Mouse (Mus musculus) spleen, embryonic (tissue): ENCODE results near the gene Snx13.

Experiments
- CTCF ChIA-PET: fragments of 350-600 bp; sonication (Branson Sonifier 250); formaldehyde crosslinking; loops from one replicate; lab custom pipeline; 2022; lab: Charles Lee

Gene Snx13

GRCm38 (mm10) chr12:35046999-35047319, at the start of gene Snx13:
Snx13 (plus strand) TSS chr12:35047186.
- CTCF ChIA-PET: no interaction called here

DNA sequence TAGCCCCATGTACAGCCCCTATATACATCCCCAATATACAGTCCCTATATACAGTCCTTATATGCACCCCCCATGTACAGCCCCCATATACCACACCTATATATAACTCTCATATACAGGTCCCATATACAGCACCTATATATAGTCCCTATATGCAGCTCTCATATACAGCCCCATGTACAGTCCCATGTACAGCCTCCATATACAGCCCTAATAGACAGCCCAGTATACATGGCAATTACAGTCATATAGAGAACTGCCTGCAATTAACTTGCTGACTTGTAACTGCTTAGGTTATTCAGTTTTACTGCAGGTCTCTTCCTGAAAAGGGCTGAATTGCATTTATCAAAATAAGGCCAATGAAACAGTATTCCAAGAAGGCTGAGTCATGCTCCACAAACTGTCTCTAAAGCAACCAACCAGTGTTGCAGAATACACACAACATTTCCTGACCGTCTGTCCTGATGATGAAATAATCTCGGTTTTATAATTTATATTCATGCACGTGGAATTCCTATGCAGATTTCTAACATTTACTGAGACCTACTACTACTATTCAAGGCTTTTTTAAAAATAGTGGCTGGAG, 49.3 kb upstream of the Snx13 start:
- CTCF ChIA-PET: no interaction called here

DNA sequence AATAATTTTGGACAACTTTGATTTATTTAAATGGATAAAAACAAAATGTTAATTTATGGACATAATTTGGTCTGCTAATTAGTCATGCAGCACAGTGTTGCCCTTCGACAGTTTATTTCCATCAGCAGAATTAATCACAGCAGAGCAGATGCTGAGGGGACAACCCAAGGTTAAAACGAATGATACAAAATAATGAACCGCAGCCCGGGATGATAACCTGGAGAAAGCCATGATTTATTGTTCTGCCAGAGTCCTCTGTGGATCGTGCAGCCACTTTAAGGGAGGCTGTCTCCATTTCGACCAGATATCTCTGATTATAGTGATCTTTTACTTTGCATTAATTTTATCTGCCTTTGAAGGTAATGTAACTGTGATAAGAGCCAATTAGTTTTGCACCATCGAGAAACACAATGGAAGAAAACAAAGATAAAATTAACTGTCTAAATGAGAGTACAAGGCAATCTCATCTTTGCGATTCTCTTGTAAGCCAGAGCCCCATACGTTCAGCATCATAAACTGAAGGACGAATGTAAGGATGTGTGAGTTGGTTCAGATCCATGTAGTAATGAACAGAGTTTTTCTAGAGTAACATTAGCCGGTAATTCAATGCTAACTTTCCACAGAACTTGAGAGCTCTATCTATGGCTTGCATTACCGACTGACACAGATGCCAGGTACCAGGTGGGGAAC, 48.1 kb upstream of the Snx13 start:
- CTCF ChIA-PET: no interaction called here

DNA sequence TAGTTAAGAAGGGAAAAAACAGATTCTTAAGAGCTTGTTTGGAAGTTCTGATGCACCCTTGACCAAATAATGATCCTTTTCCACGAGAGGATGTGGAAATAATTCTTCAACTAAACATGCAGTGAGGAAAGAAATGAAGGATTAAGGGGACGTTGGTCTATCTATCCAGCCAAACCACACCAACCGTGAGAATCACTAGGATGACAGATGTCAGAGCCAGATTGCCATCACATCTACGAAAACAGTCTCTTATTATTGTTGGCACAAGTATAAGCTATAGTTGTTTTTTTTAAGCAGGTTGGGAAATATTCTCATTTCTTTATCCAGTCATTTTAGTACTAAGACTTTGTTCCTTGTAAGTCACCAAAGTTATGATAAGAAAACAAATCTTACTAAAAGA, 46.7 kb upstream of the Snx13 start:
- CTCF ChIA-PET: no interaction called here

- CTCF ChIA-PET: no interaction called here
These were observed 41.2 kb upstream of the Snx13 start for GRCm38 (mm10) chr12:35005748-35006147.

DNA sequence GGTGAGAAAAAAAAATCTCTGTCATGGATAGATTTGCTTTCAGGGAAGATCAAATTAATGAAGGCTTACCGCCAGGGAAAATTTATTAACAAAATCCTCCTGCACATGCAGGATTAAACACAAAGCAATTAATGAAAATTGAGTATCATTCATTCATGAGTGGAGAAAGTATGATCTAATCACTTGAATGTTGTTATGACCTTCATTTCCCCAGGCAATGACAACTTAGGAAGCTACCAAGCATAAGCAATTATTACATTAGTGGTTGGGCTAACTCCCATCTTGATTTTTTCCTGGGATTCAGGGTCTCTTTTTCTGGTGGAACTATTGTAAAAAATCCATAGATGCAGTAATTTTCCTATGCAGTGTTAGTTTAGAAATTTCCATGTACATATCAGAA, 39.1 kb upstream of the Snx13 start:
- CTCF ChIA-PET: interaction anchor here (0.6 kb wide), 1 partner anchor 45 kb away, joined by 10 read pairs; no protein-coding TSS in a partner anchor

DNA sequence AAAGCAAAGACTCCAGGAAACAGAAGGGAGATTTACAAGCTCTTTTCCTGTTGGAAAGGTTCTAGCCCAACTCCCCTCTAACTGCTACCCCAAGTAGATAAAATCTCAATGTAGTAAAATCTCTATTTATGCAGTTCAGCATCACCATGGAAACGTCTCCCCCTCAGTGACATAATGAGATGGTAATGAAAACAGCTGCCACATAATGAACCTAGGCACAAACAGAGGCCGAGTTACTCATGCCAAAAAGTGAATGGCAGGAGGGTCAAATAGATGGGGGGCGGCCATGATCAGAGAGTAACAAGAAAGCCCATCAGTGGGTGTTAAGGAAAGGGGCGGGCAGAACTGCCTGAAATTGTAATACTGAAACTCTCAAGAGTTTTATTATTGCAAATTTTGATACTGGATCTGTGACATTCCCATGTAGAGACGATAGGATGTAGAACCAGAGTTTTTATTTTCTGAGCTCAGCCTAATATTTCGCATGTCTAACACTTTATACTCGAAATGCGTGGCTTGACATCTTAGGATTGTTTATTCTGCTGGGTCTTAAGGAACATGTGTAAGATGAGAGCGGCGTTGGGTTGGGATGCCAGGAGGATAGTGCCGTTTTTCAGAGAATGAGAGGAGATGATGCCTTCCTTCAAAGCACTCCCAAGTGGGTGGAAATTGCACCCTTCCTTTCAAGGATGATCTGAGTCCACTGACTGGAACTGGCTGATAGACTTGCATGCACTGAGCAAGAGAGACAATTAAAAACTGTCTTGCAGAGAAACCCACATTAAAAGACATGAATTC, 38.4 kb upstream of the Snx13 start:
- CTCF ChIA-PET: interaction anchor here (0.6 kb wide), 1 partner anchor 44 kb away, joined by 10 read pairs; no protein-coding TSS in a partner anchor

GRCm38 (mm10) chr12:35011462-35011861, 35.5 kb upstream of the Snx13 start:
- CTCF ChIA-PET: no interaction called here

GRCm38 (mm10) chr12:35013950-35014349, 33.0 kb upstream of the Snx13 start:
- CTCF ChIA-PET: no interaction called here

- CTCF ChIA-PET: no interaction called here
These were observed 30.9 kb upstream of the Snx13 start for GRCm38 (mm10) chr12:35016056-35016455.

DNA sequence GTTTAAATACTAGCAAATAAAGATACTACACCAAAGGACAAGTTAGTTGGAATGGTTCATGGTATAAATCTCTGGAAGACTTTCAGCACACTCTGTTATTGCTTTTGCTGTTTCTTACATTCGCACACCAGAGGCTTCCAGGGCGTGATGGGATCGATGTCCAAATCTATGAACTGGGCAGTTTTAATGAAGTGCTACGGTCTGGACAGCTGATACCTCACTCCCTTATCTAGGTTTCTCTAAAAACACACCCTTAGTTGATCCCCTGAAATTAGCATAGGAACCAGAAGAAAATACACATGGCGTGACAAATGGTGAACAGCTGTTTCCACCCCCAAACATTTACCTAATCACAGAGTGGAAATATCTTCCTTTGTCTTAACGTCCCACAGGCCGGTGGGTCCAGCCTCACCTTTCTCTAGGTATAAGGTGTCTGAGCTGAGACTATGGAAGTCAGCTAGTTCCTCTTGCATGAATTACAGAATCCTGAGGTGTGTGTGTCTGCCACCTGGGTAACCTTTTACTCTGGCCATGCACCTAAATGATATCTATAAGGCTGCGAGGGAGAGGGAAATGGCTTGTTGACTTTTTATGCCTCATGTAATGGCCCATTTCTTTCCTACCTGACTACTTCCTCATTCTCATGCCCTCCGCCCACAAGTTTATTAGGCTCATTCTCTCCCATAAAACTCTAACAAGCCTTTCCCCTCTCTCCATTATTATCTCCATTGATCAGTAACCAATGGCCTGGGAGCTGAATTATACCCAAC, 30.3 kb upstream of the Snx13 start:
- CTCF ChIA-PET: no interaction called here

DNA sequence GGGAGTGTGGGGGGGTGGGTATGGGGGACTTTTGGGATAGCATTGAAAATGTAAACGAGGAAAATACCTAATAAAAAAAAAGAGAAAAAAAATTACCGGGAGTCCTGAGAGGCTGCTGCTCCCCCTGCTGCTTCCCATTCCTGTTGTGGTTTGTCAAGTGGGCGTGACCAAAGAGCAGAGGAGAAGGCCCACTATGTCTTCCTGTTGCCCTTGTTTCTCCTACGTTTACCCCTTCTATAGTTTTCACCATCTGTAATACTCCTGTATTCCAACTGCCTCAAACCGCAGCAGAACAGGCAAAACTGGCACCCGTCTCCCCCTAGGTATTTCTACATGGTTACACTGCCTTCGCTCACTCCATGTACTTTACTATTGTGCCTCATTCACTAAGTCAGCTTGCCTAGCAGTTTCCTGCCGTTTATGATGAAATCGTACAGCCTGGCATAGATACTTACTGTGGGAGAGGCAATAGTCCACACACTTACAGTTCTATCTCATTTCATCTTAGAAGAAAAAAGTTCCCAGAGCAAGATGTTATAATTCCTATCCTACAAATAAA, 28.2 kb upstream of the Snx13 start:
- CTCF ChIA-PET: no interaction called here

DNA sequence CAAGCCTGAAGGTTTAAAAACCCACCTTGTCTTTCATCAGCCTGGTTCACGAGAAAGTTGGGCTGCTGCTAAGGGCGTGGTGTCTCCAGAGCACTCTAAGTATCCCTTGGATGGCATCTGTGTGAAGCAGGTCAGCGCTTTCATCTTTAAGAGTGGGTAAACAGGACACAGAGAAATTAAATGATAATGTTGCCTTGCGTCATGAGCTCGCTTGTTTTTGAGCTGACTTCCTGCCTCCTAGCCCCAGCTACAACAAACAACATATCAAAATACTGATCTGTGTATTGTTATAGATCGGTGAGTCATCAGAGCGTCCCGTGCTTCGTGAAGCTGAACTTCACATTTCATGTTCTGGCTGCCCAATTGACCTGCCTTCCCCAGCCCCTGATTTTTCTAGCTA, 25.7 kb upstream of the Snx13 start:
- CTCF ChIA-PET: no interaction called here

DNA sequence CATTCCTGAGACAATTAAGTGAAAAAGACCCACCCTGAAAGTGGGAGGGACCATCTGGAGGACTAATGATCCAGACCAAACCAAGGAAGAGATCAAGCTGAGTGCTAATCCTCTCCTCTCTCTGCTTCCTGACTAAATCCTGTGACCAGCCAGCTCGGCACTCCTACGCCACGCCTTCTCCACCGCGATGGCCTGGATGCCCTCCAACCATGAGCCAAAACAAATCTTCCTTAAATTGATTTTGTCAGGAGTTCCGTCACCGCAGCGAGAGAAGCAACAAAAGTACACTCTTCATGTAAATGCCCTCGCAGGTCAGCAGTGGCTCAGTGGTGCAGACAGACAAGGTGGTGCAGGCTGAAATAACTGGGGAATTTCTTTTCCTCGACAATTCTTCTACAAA, 24.9 kb upstream of the Snx13 start:
- CTCF ChIA-PET: interaction anchor here (0.7 kb wide), 1 partner anchor 1865 kb away, joined by 20 read pairs; no protein-coding TSS in a partner anchor

- CTCF ChIA-PET: interaction anchor here (0.6 kb wide), 1 partner anchor 220 kb away, joined by 6 read pairs; no protein-coding TSS in a partner anchor
These were observed 21.0 kb upstream of the Snx13 start for GRCm38 (mm10) chr12:35025916-35026432.

DNA sequence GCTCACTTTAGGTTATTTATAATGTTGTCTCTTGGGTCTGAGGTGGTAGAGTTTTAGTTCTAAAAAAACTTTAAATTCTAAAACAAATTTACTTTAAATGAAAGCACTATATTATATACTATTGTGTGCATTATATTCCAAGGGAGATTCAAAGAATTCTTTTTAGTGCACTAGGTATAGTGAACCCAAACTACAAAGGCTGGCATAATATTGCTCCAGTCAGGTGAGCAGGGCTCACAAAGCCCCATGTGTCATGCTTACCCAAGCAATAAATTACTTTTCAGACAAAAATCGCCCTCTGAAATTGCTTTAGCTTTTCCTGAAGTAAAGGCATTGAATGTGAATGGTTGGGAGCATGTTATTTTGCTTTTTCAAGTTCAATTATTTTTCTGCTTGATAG, 19.5 kb upstream of the Snx13 start:
- CTCF ChIA-PET: no interaction called here

DNA sequence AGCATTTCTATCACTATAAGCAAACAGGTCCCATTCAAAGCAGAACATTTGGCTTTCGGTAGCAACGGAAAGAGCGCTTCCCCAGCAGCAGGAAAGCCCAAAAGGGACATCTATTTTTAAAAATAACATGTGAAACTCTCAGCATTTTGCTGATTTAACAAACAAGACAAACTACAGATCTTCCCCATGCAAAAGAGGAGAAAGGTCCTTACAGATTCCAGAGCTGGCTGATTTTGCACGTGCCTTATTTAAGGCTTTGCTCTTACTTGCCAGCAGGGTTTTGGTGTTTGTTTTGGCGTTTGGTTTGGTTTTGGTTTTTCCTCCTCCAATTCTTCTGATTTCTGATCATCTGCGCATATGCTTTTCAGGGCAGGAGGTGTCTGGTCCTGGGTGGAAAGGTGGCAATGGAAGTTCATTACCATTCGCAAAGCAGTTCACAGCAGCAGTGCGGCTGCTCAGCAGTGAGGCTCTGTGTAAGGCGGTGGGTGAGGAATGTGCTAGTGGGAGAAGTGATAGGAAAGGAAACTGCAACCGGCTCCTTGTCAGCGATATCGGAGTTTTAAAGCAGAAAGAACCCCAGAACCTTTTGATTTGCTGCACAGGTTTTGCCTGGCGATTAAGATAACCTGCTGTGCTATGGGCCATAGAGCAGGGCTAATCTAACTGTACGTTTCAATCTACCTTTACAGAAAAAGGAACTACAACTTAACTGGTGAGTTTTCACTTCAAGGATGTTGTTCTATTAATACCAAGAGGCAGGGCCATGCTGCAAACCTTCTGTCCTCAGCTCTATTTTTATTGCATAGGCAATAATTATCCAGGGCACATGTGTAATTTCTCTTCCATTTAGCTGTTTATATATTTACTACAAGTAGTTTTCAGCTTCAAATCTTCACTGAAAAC, 8.1 kb upstream of the Snx13 start:
- CTCF ChIA-PET: no interaction called here

DNA sequence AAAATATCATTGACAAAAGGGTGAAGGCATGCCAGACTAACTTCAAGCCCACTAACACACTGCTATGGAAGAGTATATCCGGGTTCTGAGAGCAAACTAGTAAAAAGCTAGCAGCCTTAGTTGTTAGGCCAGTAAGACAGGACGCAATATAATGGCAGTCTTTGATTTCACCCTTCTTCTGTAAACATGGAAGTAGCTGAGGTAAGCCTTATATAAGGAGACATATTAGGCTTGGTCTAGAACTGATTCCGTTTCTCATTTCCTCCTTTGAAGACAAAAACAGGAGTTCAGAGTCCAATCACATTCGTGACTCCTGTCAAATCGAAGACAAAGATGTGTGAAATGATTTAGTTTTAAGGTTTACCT, 7.4 kb upstream of the Snx13 start:
- CTCF ChIA-PET: no interaction called here

- CTCF ChIA-PET: no interaction called here
These were observed 5.0 kb upstream of the Snx13 start for GRCm38 (mm10) chr12:35041964-35042363.

- CTCF ChIA-PET: no interaction called here
These were observed 532 bp upstream of the Snx13 start for GRCm38 (mm10) chr12:35046310-35046998.
